Mouse (Mus musculus): ENCODE results near the gene Ccdc69.

GRCm38 (mm10) chr11:55060802-55061201, 17.1 kb downstream of the Ccdc69 start:
- TF ChIP-seq CTCF (IDR thresholded peaks at IDR 0.05; ENCODE audit: control insufficient read depth, insufficient read depth, low read length): no peak
- no peak for TF ChIP-seq POLR2A (IDR thresholded peaks at IDR 0.05; ENCODE audit: borderline replicate concordance, control insufficient read depth, low read depth, low read length)

Measured in bone marrow, adult 2 months (tissue).